Mouse (Mus musculus) kidney, embryonic 16.5 days (tissue): ENCODE measurements around the gene Lifr. TPM values are rescaled to one million over a fixed set of nuclear protein-coding genes. Genes with fewer than 3 reads are reported as not detected.

Source experiments
- ATAC-seq: fragments of 200-750 bp; cut with Nextera tagmentation; 2 replicates; pipeline ENCODE4 v1.8.0; 2017; ENCODE audit warnings: moderate TSS enrichment; ENCODE audit not compliant: low FRiP score, low TSS enrichment
- H3K27ac ChIP-seq: fragments of 300-500 bp; sonication (generic); 2 replicates; pipeline ENCODE4 v1.5.1; 2014; ENCODE audit warnings: low read length
- H3K27me3 ChIP-seq: fragments of 300-500 bp; sonication (generic); 2 replicates; pipeline ENCODE4 v1.6.1; 2014; ENCODE audit warnings: low read length, control low read depth, mixed read lengths; ENCODE audit not compliant: insufficient read depth
- H3K36me3 ChIP-seq: fragments of 300-500 bp; sonication (generic); 2 replicates; pipeline ENCODE4 v1.6.1; 2014; ENCODE audit warnings: low read length, control low read depth, mixed read lengths; ENCODE audit not compliant: insufficient read depth
- H3K4me1 ChIP-seq: fragments of 300-500 bp; sonication (generic); 2 replicates; pipeline ENCODE4 v1.6.1; 2014; ENCODE audit warnings: low read length, control low read depth, mixed read lengths; ENCODE audit not compliant: insufficient read depth
- H3K4me2 ChIP-seq: fragments of 300-500 bp; sonication (generic); replicated peaks from 2 replicates; pipeline ENCODE4 v1.6.1; 2014; ENCODE audit warnings: low read depth, low read length
- H3K4me3 ChIP-seq: fragments of 300-500 bp; sonication (generic); 2 replicates; pipeline ENCODE4 v1.5.1; 2014; ENCODE audit warnings: mild to moderate bottlenecking, low read length
- H3K9ac ChIP-seq: fragments of 300-500 bp; sonication (generic); replicated peaks from 2 replicates; pipeline ENCODE4 v1.6.1; 2014; ENCODE audit warnings: low read length
- H3K9me3 ChIP-seq: fragments of 300-500 bp; sonication (generic); 2 replicates; pipeline ENCODE4 v1.6.1; 2016; ENCODE audit warnings: low read length, control low read depth
- WGBS: fragments of 180-500 bp; shearing (Covaris S2); extraction: QIAGEN DNeasy Blood & Tissue Kit; methylation state at CpG from one replicate; pipeline ENCODE4 v1.1.7; 2014; 5-methylcytosine and 5-hydroxymethylcytosine counted together
- polyA plus RNA-seq: library from polyadenylated mRNA; unstranded; fragments of >200 nt; fragmentation: Nextera tagmentation; extraction: Ambion mirVana; gene quantifications from 2 replicates; pipeline ENCODE4 v1.2.1, GENCODE M21; 2015

Lifr gene
- polyA plus RNA-seq, 1 experiment from 2014 or later: 23.7 TPM

GRCm38 (mm10) chr15:7062698-7063009 is 27.8 kb upstream of the Lifr start:
- H3K36me3 ChIP-seq: no peaks in the 10 kb centered on the region
- no peak for ATAC-seq
- H3K9ac ChIP-seq: no peak overlapping the region
- 95% methylated on average over 1 of the region's 1 CpGs for WGBS
- H3K4me2 ChIP-seq: no peak overlapping the region
- H3K4me1 ChIP-seq: 0 out of 2 replicates have a peak, but pooled peaks cover 5% of the 10 kb centered on the region
- H3K9me3 ChIP-seq: no peaks in the 10 kb centered on the region
- H3K4me3 ChIP-seq: no peak overlapping the region
- no peak overlapping the region for H3K27ac ChIP-seq
- H3K27me3 ChIP-seq: no peaks in the 10 kb centered on the region

DNA sequence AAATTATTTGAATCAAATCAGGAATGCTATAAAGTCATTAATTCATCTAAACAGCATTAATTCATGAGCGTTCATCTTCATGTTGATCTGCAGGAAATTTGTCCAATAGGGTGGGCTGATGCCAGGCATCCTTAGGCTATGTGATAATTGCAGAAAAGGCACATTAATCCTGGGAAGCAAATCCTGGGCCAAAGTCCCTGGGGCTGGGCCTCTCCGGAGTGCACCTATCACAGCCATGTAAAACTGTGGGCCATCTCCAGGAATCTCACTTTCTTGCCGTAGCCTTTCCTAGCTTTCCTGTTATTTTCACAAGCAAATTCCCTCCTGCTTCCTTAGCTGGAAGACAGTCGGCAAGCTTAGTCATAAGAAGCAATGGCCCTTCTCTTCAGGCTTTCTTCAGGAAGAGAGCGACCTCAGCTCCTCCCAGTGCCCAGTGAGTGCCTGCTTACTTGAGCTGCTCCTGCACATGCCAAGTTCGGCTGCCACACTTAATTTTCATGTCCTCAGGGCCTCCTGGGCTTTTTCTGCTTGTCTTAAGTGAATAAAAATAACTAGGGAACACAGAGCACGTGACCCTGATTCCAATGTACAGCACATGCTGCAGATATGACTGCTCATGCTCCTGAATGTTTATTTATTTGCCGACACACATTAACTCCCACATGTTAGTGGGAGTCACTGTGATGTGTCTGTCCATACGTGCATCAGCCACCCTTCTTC is 26.7 kb upstream of the Lifr start:
- no peaks in the 10 kb centered on the region for H3K36me3 ChIP-seq
- H3K4me1 ChIP-seq: 0 out of 2 replicates have a peak, but pooled peaks cover 5% of the 10 kb centered on the region
- no peak overlapping the region for H3K27ac ChIP-seq
- H3K9ac ChIP-seq: no peak overlapping the region
- no peak overlapping the region for H3K4me3 ChIP-seq
- no peak overlapping the region for H3K4me2 ChIP-seq
- H3K9me3 ChIP-seq: no peaks in the 10 kb centered on the region
- no peak for ATAC-seq
- WGBS: 59% methylated on average over 9 of the region's 9 CpGs
- no peaks in the 10 kb centered on the region for H3K27me3 ChIP-seq

- WGBS: 86% methylated on average over 14 of the region's 14 CpGs
Measured at GRCm38 (mm10) chr15:7064992-7065523, 25.4 kb upstream of the Lifr start.

DNA sequence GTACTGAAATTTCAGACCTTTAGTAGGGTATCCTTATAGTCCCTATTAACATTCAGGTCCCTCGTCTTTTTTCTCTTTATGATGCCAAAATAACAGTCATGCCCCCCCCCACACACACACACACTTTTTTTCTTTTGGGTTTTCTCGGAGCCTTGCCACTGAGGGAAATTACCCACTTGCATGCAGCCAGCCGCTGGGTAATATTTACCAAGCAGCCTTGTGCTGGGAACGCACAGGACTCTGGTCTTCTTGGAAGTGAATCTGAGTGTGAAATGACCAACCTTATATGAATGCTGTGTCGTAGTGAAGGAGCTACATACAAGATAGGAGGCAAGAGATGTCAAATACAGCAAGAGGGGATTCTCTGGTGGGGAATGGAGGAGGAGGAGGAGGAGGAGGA is 24.8 kb upstream of the Lifr start:
- H3K36me3 ChIP-seq: no peaks in the 10 kb centered on the region

More at GRCm38 (mm10) chr15:7064992-7065523, 25.4 kb upstream of the Lifr start:
- Histone ChIP-seq H3K27me3 (no peaks in the 10 kb centered on the region), H3K27ac (no peak overlapping the region), H3K36me3 (no peaks in the 10 kb centered on the region), H3K4me3 (no peak overlapping the region), H3K4me1 (0 out of 2 replicates have a peak, but pooled peaks cover 5% of the 10 kb centered on the region), H3K9ac (no peak overlapping the region), H3K9me3 (no peaks in the 10 kb centered on the region), H3K4me2 (no peak overlapping the region)
- no peak for ATAC-seq

GRCm38 (mm10) chr15:7066752-7067151 is 23.7 kb upstream of the Lifr start:
- Histone ChIP-seq H3K27ac (no peak overlapping the region), H3K4me3 (no peak overlapping the region), H3K9ac (no peak overlapping the region), H3K36me3 (no peaks in the 10 kb centered on the region), H3K4me1 (0 out of 2 replicates have a peak, but pooled peaks cover 5% of the 10 kb centered on the region), H3K4me2 (no peak overlapping the region), H3K27me3 (no peaks in the 10 kb centered on the region), H3K9me3 (no peaks in the 10 kb centered on the region)
- no peak for ATAC-seq
- 59% methylated on average over 3 of the region's 3 CpGs for WGBS

More for the DNA sequence above, 24.8 kb upstream of the Lifr start:
- no peak overlapping the region for H3K27ac ChIP-seq
- H3K9ac ChIP-seq: no peak overlapping the region
- 71% methylated on average over 5 of the region's 5 CpGs for WGBS
- H3K4me1 ChIP-seq: 0 out of 2 replicates have a peak, but pooled peaks cover 5% of the 10 kb centered on the region
- no peak overlapping the region for H3K4me3 ChIP-seq
- no peaks in the 10 kb centered on the region for H3K9me3 ChIP-seq
- ATAC-seq: no peak
- H3K4me2 ChIP-seq: no peak overlapping the region
- H3K27me3 ChIP-seq: no peaks in the 10 kb centered on the region

- WGBS: 78% methylated on average over 7 of the region's 7 CpGs
- no peak overlapping the region for H3K4me3 ChIP-seq
- H3K9me3 ChIP-seq: no peaks in the 10 kb centered on the region
- no peak overlapping the region for H3K27ac ChIP-seq
- 0 out of 2 replicates have a peak, but pooled peaks cover 2% of the 10 kb centered on the region for H3K4me1 ChIP-seq
- H3K9ac ChIP-seq: no peak overlapping the region
- no peaks in the 10 kb centered on the region for H3K27me3 ChIP-seq
- H3K4me2 ChIP-seq: no peak overlapping the region
- H3K36me3 ChIP-seq: no peaks in the 10 kb centered on the region
- no peak for ATAC-seq
Measured at GRCm38 (mm10) chr15:7069374-7069773, 21.0 kb upstream of the Lifr start.

GRCm38 (mm10) chr15:7070199-7070794 is 20.1 kb upstream of the Lifr start:
- Histone ChIP-seq H3K36me3 (no peaks in the 10 kb centered on the region), H3K4me3 (no peak overlapping the region), H3K9me3 (no peaks in the 10 kb centered on the region), H3K9ac (no peak overlapping the region), H3K27ac (no peak overlapping the region), H3K4me1 (0 out of 2 replicates have a peak, but pooled peaks cover 2% of the 10 kb centered on the region), H3K27me3 (no peaks in the 10 kb centered on the region), H3K4me2 (no peak overlapping the region)
- ATAC-seq: no peak
- WGBS: 46% methylated on average over 6 of the region's 6 CpGs

DNA sequence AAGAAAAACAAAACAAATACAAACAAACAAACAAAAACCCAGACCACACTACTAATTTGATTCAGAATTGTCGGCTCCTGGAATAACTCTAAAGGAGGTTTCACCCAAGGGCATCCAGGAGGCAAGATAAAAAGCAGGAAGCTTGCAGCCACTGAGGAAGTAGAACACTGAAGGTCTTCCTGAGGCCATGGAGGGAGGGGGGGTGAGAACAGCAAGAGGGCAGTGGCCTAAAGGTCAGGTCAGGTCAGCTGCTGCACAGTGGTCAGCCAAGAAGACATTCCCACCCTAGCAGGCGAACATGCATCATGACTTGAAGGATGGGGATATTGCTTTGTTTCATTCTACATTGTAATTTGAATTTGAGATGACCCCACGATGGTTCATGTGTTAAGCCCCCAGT is 17.1 kb upstream of the Lifr start:
- Histone ChIP-seq H3K4me3 (no peak overlapping the region), H3K36me3 (no peaks in the 10 kb centered on the region), H3K9me3 (no peaks in the 10 kb centered on the region), H3K27ac (no peak overlapping the region), H3K9ac (no peak overlapping the region), H3K4me1 (0 out of 2 replicates have a peak, but pooled peaks cover 2% of the 10 kb centered on the region), H3K4me2 (no peak overlapping the region), H3K27me3 (no peaks in the 10 kb centered on the region)
- WGBS: 61% methylated on average over 3 of the region's 3 CpGs
- ATAC-seq: no peak

GRCm38 (mm10) chr15:7075185-7075584 is 15.2 kb upstream of the Lifr start:
- 82% methylated on average over 6 of the region's 6 CpGs for WGBS
- Histone ChIP-seq H3K9me3 (no peaks in the 10 kb centered on the region), H3K9ac (no peak overlapping the region), H3K4me3 (no peak overlapping the region), H3K27ac (no peak overlapping the region), H3K27me3 (no peaks in the 10 kb centered on the region), H3K36me3 (no peaks in the 10 kb centered on the region), H3K4me2 (no peak overlapping the region), H3K4me1 (0 out of 2 replicates have a peak, but pooled peaks cover 2% of the 10 kb centered on the region)
- ATAC-seq: 0 out of 2 replicates have a peak, but pooled peaks have one; percentile 50

- 61% methylated on average over 2 of the region's 2 CpGs for WGBS
- 0 out of 2 replicates have a peak, but pooled peaks cover 8% of the 10 kb centered on the region for H3K4me1 ChIP-seq
- no peak overlapping the region for H3K4me2 ChIP-seq
- no peaks in the 10 kb centered on the region for H3K9me3 ChIP-seq
- no peak overlapping the region for H3K4me3 ChIP-seq
- H3K9ac ChIP-seq: no peak overlapping the region
- no peaks in the 10 kb centered on the region for H3K27me3 ChIP-seq
- no peak overlapping the region for H3K27ac ChIP-seq
- no peaks in the 10 kb centered on the region for H3K36me3 ChIP-seq
- ATAC-seq: no peak
Measured at GRCm38 (mm10) chr15:7078356-7078755, 12.1 kb upstream of the Lifr start.
